In genomic region chr3:96600639-96601250, GRCm38 (mm10) we compare ENCODE assay signal across 8 mouse cellular contexts. TPM values are rescaled to one million over a fixed set of nuclear protein-coding genes. Genes with fewer than 3 reads are reported as not detected.
DNase-seq lines count a peak whose midpoint lies in the region; ATAC-seq and TF ChIP-seq lines count a peak whose summit lies in the region.

TSS of gene Lix1l (plus strand) at chr3:96601149.

- peak; percentile 96 for ATAC-seq in forebrain, embryonic 13.5 days
- peak; percentile 92 for ATAC-seq in heart, postnatal 0 days (ENCODE audit: insufficient read depth, low read depth)
- ATAC-seq in liver, postnatal 0 days, result peak; percentile 93
- peak; percentile 91 for ATAC-seq in neural tube, embryonic 13.5 days (ENCODE audit: low read depth)

- no peaks in the 10 kb centered on the region for H3K4me1 ChIP-seq in ES-Bruce4 (ENCODE audit: control insufficient read depth, insufficient read depth, low read length)
- peaks cover 84% of the 10 kb centered on the region for H3K4me1 ChIP-seq in forebrain, embryonic 13.5 days
- peaks cover 10% of the 10 kb centered on the region; the same call in 1 of the 2 replicates for H3K4me1 ChIP-seq in heart, postnatal 0 days (ENCODE audit: control insufficient read depth, insufficient read depth)
- H3K4me1 ChIP-seq in liver, postnatal 0 days (ENCODE audit: insufficient read depth), result peaks cover 21% of the 10 kb centered on the region
- H3K4me1 ChIP-seq in neural tube, embryonic 13.5 days (replicated peaks), result peaks cover 90% of the 10 kb centered on the region

- H3K27me3 ChIP-seq in ES-Bruce4 (ENCODE audit: control insufficient read depth, insufficient read depth, low read length, poor library complexity, severe bottlenecking), result no peaks in the 10 kb centered on the region
- peaks cover 7% of the 10 kb centered on the region; the same call in 1 of the 2 replicates for H3K27me3 ChIP-seq in forebrain, embryonic 13.5 days
- H3K27me3 ChIP-seq in heart, postnatal 0 days (ENCODE audit: control insufficient read depth, insufficient read depth, low read length), result no peaks in the 10 kb centered on the region
- H3K27me3 ChIP-seq in liver, postnatal 0 days (ENCODE audit: insufficient read depth, low read length), result peaks cover 58% of the 10 kb centered on the region
- 0 out of 2 replicates have a peak, but pooled peaks cover 4% of the 10 kb centered on the region for H3K27me3 ChIP-seq in neural tube, embryonic 13.5 days

- peak within 1 kb of the TSS; percentile 69 for H3K4me2 ChIP-seq in forebrain, embryonic 13.5 days
- H3K4me2 ChIP-seq in heart, postnatal 0 days (ENCODE audit: low read depth, low read length), result peak within 1 kb of the TSS; percentile 87
- peak within 1 kb of the TSS; percentile 96 for H3K4me2 ChIP-seq in liver, postnatal 0 days (ENCODE audit: low read depth, low read length)
- peak within 1 kb of the TSS; percentile 82 for H3K4me2 ChIP-seq in neural tube, embryonic 13.5 days

- no peaks in the 10 kb centered on the region for H3K9me3 ChIP-seq in ES-Bruce4 (replicated peaks; ENCODE audit: control insufficient read depth, insufficient read depth, low read length, poor library complexity, severe bottlenecking)
- H3K9me3 ChIP-seq in forebrain, embryonic 13.5 days (replicated peaks), result no peaks in the 10 kb centered on the region
- no peaks in the 10 kb centered on the region for H3K9me3 ChIP-seq in heart, postnatal 0 days (replicated peaks; ENCODE audit: control insufficient read depth, low read length)
- no peaks in the 10 kb centered on the region for H3K9me3 ChIP-seq in liver, postnatal 0 days (ENCODE audit: low read length)
- no peaks in the 10 kb centered on the region for H3K9me3 ChIP-seq in neural tube, embryonic 13.5 days

- 0 out of 2 replicates have a peak within 1 kb of the TSS, but pooled peaks have one; percentile 17 for H3K9ac ChIP-seq in ES-Bruce4 (ENCODE audit: low read depth, poor library complexity, severe bottlenecking)
- peak within 1 kb of the TSS; percentile 92 for H3K9ac ChIP-seq in forebrain, embryonic 13.5 days
- H3K9ac ChIP-seq in heart, postnatal 0 days (replicated peaks; ENCODE audit: low read depth, low read length), result peak within 1 kb of the TSS; percentile 85
- peak within 1 kb of the TSS; percentile 57 for H3K9ac ChIP-seq in liver, postnatal 0 days (replicated peaks)
- peak within 1 kb of the TSS; percentile 98 for H3K9ac ChIP-seq in neural tube, embryonic 13.5 days

- H3K27ac ChIP-seq in ES-Bruce4 (ENCODE audit: insufficient read depth, low read length), result no peak within 1 kb of the TSS
- peak within 1 kb of the TSS; percentile 93 for H3K27ac ChIP-seq in forebrain, embryonic 13.5 days
- peak within 1 kb of the TSS; percentile 98 for H3K27ac ChIP-seq in heart, postnatal 0 days (ENCODE audit: low read depth)
- peak within 1 kb of the TSS; percentile 74 for H3K27ac ChIP-seq in liver, postnatal 0 days (ENCODE audit: low read depth)
- H3K27ac ChIP-seq in neural tube, embryonic 13.5 days (replicated peaks), result peak within 1 kb of the TSS; percentile 97

- WGBS in forebrain, embryonic 13.5 days, result under 1% methylated on average over 26 of the region's 27 CpGs
- WGBS in heart, postnatal 0 days, result 2% methylated on average over 27 of the region's 27 CpGs
- WGBS in liver, postnatal 0 days (ENCODE audit: insufficient replicate concordance), result 2% methylated on average over 25 of the region's 27 CpGs
- WGBS in neural tube, embryonic 13.5 days, result under 1% methylated on average over 22 of the region's 27 CpGs

- no peak for TF ChIP-seq EP300 in ES-Bruce4 (IDR thresholded peaks at IDR 0.05; ENCODE audit: insufficient read depth, low read depth, low read length)
- TF ChIP-seq EP300 in heart, postnatal 0 days (IDR thresholded peaks at IDR 0.05; ENCODE audit: low read depth), result no peak
- no peak for TF ChIP-seq EP300 in liver, postnatal 0 days (IDR thresholded peaks at IDR 0.05; ENCODE audit: low read depth)

- H3K4me3 ChIP-seq in ES-Bruce4 (ENCODE audit: low read depth, low read length), result peak within 1 kb of the TSS; percentile 59
- H3K4me3 ChIP-seq in forebrain, embryonic 13.5 days, result peak within 1 kb of the TSS; percentile 85
- peak within 1 kb of the TSS; percentile 77 for H3K4me3 ChIP-seq in heart, postnatal 0 days (ENCODE audit: low read depth, low read length)
- H3K4me3 ChIP-seq in liver, postnatal 0 days (ENCODE audit: low read depth, low read length), result peak within 1 kb of the TSS; percentile 62
- H3K4me3 ChIP-seq in neural tube, embryonic 13.5 days, result peak within 1 kb of the TSS; percentile 84

- no peak for TF ChIP-seq CTCF in ES-Bruce4 (IDR thresholded peaks at IDR 0.05; ENCODE audit: low read depth, low read length)
- TF ChIP-seq CTCF in heart, postnatal 0 days (IDR thresholded peaks at IDR 0.05; ENCODE audit: low read depth), result no peak
- no peak for TF ChIP-seq CTCF in liver, postnatal 0 days (IDR thresholded peaks at IDR 0.05; ENCODE audit: low read depth)

- TF ChIP-seq POLR2A in ES-Bruce4 (IDR thresholded peaks at IDR 0.05; ENCODE audit: insufficient read depth, low read length), result no peak

- H3K36me3 ChIP-seq in ES-Bruce4 (ENCODE audit: control insufficient read depth, insufficient read depth, low read length, poor library complexity, severe bottlenecking), result no peaks in the 10 kb centered on the region
- peaks cover 5% of the 10 kb centered on the region; the same call in 1 of the 2 replicates for H3K36me3 ChIP-seq in forebrain, embryonic 13.5 days (ENCODE audit: poor library complexity, severe bottlenecking)
- 0 out of 2 replicates have a peak, but pooled peaks cover 4% of the 10 kb centered on the region for H3K36me3 ChIP-seq in heart, postnatal 0 days (replicated peaks; ENCODE audit: control insufficient read depth, insufficient read depth, low read length)
- H3K36me3 ChIP-seq in liver, postnatal 0 days (replicated peaks; ENCODE audit: insufficient read depth, low read length), result no peaks in the 10 kb centered on the region
- H3K36me3 ChIP-seq in neural tube, embryonic 13.5 days, result peaks cover 6% of the 10 kb centered on the region

- DNase-seq in c-Kit-positive CD71-positive TER-119-positive erythroid progenitor cells, embryonic 14.5 days (ENCODE audit: low spot score), result peak; percentile 78
- peak; percentile 97 for DNase-seq in heart, postnatal 0 days (ENCODE audit: low spot score)
- DNase-seq in kidney, postnatal 36 days, result peak; percentile 93 to 95
- peak; percentile 87 for DNase-seq in liver, postnatal 0 days
- DNase-seq in telencephalon, adult 2 months (ENCODE audit: low read depth, low spot score), result peak; percentile 98

RNA-seq across cellular contexts. Expression of gene Lix1l, which starts in this region (rescaled TPM):
- 2.5 and 3.1 TPM in 2 replicates for polyA plus RNA-seq in ES-Bruce4 (2011; ENCODE audit: insufficient read depth, insufficient read length, low read depth, missing spikeins)
- 6.9 and 7.2 TPM in 2 replicates for polyA plus RNA-seq in forebrain, embryonic 13.5 days (2015; fragmentation: Nextera tagmentation; extraction: Ambion mirVana)
- 33.1 and 50.6 TPM in 2 replicates for total RNA-seq in heart, postnatal 0 days (2014; rRNA removed; ENCODE audit: low replicate concordance)
- 3.6 and 5.1 TPM in 2 replicates for polyA plus RNA-seq in heart, postnatal 0 days (2015; fragmentation: Nextera tagmentation; extraction: Ambion mirVana)
- 0.45 and 0.54 TPM in 2 replicates for polyA plus RNA-seq in liver, postnatal 0 days (2015; fragmentation: Nextera tagmentation; extraction: Ambion mirVana)
- polyA plus RNA-seq in neural tube, embryonic 13.5 days (2015; fragmentation: Nextera tagmentation; extraction: Ambion mirVana), result 6.0 and 7.6 TPM in 2 replicates

Comparison
In these comparisons a context has a peak if more than half of its experiments do, and no peak if none do; other contexts are left out.
1. Peak in DNase-seq, ATAC-seq, H3K4me3 ChIP-seq, H3K27ac ChIP-seq, H3K9ac ChIP-seq and H3K4me2 ChIP-seq in liver, postnatal 0 days; RNA of the gene not detected or under 1 TPM.
2. H3K9ac ChIP-seq: peak in every context shown above with its lines; median percentile 98 in neural tube, embryonic 13.5 days; 92 in forebrain, embryonic 13.5 days; 85 in heart, postnatal 0 days; 57 in liver, postnatal 0 days; 17 in ES-Bruce4.